Mouse (Mus musculus) naive thymus-derived CD4-positive, alpha-beta T cell, adult 2 months (primary cell): ENCODE results near the gene Bicra.

Experiments
- DNase-seq: peaks from one replicate; pipeline ENCODE4 v3.0.0-alpha.2; 2011; ENCODE audit warnings: low read depth

The Bicra gene

DNA sequence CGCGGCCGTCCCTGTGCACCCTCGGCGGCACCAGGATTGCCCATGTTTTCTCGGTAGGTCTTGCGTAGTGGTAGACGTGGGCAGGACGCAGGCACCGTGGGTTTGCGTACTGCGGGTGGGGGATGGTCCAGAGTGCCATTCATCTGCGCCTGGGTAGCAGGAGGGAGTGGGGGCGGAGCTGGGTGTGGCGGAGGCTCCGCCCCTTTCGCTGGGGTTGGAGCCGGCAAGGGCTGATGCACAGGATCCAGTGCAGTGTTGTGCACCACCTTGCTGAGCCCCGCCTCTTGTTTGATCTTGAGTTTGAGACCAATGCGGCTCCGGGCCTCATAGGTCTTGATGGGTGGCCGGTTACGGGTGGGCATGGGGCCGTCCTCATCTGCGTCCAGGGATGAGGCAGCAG is 75.5 kb downstream of the Bicra start:
- no peak for DNase-seq

DNA sequence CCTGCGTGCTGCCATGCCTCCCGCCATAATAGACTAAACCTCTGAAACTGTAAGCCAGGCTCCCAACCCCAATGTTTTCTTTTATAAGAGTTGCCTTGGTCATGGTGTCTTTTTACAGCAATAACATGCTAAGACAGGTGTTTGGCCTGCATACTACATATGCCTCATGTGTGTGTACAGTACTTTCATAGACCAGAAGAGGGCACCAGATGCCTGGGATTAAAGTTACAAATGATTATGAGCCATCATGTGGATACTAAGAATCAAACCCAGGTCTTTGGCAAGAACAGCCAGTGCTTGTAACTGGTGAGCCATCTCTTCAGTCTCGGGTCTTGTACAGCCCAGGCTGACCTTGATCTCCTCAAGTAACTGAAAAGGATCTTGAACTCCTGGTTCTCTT is 78.0 kb downstream of the Bicra start:
- DNase-seq: peak; percentile 42

DNA sequence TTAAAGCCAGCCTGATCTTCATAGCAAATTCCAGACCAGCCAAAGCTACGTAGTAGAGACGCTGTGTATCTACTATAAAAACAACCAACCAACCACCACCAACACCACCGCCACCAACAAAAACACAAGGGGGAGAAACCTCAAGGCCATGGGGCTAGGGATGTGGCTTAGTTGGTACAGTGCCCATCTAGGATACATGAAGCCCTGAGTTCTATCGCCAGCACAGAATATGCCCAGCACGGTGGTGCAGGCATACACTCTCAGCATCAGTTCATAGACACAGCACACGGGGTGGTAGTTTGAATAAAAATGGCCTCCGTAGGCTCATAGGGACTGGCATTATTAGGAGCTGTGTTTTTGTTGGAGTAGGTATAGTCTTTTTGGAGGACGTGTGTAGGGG is 79.4 kb downstream of the Bicra start:
- DNase-seq: no peak

DNA sequence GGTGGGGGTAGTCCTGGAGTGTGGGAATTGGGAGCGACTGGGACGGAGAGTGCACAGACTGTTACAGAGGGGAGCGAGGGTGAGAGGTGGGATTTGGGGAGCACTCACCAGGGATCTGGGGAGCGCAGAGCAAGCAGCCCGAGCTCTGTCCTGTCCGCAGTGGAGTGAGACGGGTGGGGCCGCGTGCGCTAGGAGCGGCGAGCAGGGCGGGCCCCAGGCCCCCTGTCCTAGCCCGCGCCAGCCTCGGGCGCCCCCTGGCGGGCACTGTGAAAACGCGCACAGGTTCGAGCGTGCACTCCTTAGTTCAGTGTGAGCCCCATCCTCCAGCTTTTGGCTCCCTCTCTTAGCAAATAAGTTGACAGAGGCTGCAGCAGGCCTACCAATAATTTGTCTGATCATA is 80.4 kb downstream of the Bicra start, which contains the start of gene Ehd2:
Ehd2 (minus strand) TSS at position 256 of the 400 bp plus-strand sequence.
- DNase-seq: peak; percentile 74

DNA sequence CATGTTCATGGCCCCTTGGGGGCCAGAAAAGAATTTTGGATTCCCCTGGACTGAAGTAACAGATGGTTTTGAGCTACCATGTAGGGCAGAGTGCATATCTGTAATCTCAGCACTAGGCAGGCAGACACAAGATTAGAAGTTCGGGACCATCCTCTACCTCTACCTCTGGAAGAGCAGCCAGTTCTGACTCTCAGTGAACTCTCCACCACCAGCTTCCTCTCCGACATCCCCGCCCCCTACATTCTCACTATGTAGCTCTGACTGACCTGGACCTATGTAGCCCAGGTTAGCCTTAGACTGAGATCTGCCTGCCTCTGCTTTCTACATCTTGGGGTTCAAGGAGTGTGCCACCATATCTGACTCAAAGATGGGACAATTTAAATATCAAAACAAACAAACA is 81.2 kb downstream of the Bicra start:
- no peak for DNase-seq

DNA sequence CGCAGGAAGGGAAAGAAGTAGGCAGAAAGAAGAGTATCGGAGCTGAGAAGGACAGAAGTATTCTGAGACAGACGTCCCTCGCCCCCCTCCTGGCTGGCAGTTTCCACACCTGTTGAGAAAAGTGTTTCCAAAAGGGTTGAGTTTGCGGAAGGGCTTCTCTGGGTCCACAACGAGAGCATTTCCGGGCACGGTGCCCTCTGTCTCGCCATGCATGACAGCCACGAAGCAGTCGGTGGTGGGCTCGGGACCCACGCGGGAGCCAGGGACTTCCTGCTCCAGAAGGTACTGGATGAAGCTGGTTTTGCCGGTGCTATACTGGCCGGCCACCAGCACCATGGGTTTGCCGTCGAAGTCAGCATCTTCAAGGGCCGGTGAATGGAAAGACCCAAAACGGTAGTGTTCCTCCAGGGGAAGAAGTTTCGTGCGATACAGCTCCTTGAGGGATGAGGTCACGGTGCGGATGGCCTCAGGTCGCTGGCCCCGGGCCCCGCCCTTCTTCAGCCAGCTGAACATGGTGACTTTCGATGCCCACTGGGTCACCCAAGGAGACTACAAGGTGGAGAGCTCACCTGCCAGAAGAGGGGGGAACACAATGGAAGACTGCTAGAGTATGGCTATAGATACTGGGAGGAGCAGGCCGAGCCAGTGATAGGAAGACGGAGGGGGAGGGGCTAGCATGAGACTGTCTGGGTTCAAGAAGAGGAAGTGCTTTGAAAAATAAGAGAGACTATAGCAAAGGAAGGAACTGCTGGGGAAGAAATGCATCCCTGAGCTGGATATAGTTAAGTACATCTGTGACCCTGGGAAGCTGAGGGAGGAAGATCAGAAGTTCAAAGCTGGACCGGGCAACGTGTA is 83.7 kb downstream of the Bicra start:
- no peak for DNase-seq

DNA sequence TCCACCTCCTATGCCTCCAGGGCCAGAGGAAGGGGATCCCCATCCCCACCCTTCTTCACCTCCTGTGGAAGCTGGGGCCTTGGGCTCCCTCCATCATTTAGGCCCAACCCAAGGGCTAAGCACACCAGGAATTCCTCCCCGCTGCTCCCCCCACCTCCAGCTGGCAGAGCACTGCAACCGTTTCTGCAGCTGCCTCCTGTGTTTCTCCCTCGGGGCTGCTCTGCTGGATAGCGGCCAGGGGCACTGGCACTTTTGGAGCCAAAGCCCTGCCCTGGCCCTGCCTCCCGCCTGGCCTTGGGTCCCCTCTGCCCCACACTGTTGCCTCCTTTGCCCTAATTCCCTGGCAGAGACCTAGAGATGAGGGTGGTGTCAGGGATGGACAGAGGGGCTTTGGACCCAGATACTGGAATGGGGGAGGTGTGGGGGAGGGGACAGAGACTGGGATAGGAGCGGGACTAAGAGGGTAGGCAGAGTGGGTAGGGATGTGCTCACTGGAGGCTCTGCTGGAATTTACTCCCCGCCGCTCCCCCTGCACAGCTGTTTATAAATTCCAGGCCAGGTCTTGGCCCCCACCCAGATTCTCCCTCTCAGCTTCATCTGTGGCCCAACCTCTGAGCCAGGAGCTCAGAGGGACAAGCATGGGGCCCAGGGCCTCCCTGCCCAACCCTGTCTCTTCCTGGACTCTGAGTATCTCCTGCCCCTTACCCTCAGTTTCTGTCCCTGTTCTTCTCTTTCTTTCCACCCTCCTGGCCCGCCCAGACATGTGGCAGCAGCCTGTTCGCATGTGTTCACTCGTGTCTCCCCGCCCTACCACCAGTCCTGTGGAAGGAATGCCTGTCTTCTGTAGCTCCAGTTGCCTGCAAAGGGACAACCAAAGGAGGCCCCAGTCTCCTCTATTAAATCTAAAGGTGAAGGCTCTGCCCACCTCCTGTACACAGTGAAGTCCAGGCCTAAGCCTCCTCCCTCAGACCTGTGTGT is 85.1 kb downstream of the Bicra start:
- no peak for DNase-seq

DNA sequence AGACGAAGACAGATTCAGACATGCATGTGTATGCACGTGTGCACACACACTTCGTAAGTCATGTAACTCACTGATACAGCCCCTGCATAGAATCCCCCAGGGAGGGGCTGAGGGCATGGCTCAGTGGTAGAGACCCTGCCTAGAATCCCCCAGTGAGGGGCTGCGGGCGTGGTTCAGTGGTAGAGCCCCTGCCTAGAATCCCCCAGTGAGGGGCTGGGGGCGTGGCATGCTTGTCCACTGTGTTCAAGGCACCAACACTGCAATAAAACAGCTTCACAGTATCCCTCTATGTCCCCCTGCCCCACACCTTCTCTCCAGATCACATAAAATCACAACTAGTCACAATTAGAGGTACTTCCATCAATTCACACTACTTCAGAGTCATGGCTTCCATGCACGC is 85.9 kb downstream of the Bicra start:
- no peak for DNase-seq

DNA sequence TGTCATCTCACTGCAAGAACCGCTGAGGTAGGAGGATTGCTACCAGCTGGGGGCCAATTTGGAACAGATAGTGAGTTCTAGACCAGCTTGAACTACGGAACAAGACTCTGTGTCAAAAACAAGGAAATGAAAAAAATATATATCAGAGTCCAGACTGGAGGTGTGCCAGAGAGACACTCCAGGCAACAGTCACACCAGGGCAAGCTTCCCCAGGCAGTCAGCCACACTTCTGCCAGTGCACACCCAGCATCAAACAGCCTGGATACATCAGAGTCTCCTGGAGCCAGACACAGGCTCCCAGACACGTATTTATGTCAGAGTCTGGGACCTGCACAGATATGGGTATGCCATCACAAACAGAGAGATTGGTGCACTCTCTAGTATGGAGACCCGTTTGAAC is 86.5 kb downstream of the Bicra start:
- DNase-seq: no peak

DNA sequence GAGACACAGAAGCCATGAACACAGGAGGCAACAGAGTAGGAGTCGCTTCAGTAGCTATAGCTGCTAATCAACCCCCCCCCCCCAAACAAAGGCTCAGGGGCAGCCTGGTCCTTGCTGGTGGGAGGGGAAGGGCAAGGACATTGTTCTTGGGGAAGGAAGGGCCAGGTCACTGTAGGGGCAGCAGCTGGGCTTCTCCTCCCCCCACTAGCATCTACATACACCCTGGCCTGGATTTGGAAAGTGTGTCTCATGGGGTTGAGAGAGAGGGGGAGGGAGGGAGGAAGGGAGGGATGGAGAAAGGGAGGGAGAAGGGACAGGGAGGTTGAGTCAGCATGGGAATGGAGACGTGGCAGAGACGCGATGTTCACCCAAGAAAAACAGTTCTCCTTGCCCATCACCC is 87.0 kb downstream of the Bicra start:
- no peak for DNase-seq

DNA sequence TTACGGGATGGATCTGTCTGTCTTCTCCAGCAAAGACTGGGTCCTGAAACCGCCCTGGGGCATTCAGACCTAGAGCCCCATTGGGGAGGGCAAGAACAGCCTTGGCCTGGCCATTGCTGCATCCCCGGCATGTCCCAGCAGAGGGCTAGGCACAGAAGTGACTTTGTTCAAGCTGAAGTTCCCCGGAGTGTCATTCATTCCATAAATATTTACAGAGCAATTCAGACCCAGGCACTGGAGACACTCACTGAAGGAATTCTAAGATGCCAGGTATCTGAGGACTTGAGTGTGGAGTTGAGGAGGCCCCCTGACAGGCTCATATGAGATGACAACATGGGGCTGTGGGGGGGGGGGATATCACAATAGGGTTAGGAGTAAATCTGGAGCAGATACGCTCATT is 91.6 kb downstream of the Bicra start:
- DNase-seq: no peak

DNA sequence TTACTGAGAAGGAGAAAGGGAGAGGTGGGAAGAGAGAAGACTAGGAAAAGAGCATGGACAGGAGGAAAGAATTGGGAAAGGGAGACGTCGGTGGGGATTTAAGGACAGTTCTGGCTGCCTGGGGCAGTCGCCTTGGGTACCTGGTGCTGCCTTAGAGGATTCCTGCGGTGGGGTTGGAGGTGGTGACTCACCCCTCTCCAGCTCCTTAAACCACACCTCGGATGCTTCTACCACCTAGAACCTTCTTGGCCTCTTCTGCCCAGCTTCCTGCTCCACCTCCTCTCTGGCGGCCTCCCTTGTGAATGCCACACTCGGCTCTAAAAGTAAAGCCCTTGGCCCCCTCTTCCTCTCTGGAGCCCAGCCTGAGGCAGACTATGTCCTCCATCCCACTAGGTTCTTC is 92.2 kb downstream of the Bicra start:
- DNase-seq: peak; percentile 17

DNA sequence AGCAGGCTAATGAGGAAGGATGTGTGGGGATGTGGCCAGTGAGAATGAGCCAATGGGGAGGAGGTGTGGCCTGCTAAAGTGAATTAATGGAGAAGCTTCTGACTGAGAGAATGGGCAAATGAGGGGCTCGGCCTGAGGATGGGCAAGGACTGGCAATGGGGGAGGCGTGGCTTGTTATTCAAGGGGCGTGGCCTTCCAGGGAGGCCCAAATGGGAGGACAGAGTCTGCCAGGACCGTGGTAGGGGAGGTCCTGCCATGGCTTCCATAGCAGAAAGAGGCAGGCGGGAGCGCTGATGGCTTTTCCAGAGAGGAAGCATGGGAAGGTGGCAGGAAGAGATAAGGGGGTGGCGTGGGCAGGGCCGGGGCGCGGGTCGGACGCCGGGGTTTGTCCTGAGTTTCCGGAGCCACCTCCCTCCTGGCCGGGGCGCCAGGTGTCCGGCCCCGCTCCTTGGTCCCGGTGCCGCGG is 92.7 kb downstream of the Bicra start:
- DNase-seq: no peak

DNA sequence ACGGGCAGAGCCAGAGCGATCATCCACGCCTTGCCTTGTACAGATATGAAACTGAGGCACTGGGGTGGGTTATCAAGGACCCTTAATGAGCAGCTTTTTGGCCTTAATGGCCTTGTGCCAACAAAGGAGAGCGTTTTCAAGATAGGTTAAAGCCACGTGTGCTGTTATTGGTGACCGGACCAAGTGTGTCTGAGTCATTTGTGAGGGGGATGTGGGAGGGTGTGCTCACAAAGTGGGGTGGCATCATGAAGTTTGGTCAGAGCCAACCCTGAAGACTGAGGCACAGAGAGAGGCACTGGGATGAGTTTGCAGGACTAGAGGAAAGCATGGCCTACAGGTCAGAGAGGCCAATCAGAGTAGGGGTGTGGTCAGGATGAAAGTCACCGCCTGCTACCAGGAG is 93.3 kb downstream of the Bicra start:
- no peak for DNase-seq

DNA sequence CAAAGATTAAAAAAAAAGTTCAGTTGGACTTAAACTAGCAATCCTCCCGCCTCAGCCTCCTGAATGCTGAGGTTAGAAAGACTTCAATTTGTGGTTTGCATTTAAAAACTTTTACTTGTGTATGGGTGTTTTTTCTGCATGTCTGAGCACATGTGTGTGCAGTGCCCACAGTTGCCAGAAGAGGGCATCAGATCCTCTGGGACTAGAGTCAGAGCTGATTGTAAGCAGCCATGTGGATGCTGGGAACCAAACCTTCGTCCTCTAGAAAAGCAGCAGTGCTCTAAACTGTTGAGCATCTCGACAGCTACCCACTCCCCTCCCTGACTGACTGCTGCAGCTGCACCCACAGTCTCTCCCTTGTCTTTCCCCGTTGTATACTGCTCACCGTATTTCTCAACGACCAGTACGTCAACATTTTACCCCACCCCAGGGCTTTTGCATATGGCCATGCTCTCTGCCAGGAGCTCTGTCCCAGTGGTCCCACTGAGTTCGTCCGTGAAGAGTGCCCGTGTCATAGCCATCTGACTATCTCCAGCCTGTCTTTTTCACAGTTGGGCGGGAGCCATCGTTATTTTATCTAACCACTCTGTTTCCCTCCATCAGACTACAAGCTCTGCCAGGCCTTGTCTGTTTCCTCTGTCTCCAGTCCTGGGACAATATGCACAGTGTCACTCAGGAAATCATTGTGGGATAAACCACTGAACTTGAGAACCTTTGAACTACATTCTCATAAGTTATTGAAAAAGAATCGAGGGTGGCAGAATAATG is 94.2 kb downstream of the Bicra start:
- peak; percentile 68 for DNase-seq

DNA sequence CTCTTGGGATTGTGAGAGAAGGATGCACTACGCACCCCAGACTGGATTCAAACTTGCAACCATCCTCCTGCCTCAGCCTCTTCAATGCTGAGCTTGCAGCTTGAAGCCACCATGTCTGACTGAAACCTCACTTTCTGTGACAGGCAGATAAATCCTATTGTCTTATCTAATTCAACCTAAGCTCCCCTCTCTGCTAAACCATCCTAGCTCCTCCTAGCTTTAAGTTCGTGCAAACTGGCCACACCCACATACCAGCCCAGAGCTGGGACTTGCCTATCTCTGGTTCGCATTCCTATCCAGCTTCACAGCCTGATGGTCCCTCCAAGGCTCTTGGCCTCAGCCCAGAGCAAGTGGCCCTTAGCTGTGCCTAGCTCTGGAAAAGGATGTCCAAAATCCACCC is 95.3 kb downstream of the Bicra start:
- no peak for DNase-seq

DNA sequence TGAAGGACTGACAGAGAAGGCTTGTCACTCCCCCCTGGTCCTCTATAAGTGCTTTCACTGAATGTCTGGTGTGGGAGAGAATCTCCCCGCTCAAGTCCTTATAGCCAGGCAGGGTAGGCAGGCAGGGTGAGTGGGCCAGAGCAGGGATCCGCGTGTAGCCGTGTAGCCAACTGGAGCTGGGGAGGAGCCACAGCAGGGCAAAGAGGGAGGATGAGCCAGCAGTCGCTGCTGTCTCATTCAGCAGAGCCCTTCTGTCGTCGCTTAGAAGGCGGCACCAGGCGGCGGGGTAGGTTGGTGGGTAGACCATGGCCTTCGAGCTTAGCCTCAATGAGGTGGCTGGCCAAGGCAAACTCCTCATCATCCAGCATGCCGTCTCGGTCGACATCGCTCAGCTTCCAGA is 97.7 kb downstream of the Bicra start:
- no peak for DNase-seq

DNA sequence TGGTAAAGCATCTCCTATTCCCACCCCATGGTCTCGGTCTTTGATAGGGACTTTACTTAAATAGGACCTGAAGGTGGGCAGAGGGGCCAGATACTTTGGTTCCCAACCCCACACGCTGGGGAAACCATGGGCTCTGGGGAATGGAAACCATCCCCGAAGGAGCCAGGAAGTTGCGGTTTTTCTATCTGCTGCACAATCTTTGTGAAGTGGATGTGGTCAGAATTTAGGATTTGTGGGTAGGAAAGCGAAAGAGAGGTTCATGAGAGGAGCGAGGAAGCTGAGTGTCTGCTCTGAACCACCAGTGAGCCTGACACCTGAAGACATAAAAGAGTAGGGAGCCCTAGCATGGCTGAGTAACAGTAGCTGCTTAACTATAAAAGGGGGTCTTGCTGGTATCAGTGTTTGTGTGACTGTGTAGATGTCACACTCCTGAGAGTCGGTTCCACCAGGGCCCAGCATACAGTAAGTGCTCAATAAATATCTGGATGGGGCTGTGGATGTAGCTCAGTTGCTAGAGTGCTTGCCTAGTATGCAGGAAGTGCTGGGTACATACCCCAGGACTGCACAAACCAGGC is 98.4 kb downstream of the Bicra start:
- peak; percentile 74 for DNase-seq

DNA sequence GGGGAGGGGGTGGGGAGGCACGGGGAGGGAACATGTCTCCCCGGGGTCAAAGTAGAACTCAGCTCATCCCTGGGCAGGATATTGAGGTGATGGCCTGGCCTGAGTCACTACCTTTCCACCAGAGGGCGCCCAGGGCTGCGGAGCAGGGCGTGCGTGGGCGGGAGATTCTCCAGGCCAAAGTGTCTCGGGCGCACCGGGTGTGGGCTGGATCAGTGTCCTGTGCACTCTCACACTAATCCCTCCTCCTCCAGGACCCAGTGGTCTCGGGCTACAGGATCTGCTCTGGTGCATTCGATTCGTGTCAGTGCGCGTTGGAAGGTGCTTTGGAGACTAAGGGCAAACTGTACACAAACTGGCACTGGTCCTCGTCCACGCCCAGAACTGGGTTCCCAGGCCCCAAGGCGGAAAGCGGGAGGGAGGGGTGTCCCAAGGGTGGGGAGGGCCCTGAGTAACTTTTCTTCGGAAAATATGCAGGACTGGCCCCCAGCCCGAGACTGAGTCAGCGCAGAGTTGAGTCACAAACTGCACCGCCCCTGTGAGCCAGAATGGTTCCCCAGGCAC is 99.3 kb downstream of the Bicra start:
- peak; percentile 87 for DNase-seq

DNA sequence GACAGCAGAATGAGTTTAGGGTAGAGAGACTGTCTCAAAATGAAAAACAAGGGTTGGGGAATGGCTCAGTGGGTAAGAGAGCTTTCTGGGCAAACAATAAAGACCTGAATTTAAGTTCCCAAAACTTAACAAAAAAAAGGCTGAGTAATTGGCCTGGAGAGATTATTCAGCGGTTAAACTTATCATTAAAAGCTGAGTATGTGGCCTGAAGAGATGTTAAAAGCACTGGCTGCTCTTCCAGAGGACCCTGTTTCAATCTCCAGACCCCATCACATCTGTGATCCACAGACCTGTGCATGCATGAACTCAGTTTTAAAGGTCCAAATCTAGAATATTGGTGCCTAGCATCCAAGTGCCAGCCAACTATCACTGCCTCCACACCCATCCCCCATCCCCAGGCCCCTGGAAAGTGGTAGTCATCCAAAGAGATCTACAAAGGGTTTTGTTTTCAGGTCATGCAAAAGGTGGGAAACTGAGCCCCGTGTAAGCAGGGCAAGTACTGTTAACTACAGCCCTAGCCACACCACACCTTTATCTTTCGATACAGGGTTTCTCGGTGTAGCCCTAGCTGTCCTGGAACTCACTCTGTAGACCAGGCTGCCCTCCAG is 100.0 kb downstream of the Bicra start:
- DNase-seq: no peak
